Mouse (Mus musculus): ENCODE measurements around the gene Oit1. TPM values are rescaled to one million over a fixed set of nuclear protein-coding genes. Genes with fewer than 3 reads are reported as not detected.
A peak's percentile ranks its signal among the peaks of the same experiment; 100 is the strongest.

Gene Oit1
- polyA plus RNA-seq, 1 experiment from 2014 or later: not detected

DNA sequence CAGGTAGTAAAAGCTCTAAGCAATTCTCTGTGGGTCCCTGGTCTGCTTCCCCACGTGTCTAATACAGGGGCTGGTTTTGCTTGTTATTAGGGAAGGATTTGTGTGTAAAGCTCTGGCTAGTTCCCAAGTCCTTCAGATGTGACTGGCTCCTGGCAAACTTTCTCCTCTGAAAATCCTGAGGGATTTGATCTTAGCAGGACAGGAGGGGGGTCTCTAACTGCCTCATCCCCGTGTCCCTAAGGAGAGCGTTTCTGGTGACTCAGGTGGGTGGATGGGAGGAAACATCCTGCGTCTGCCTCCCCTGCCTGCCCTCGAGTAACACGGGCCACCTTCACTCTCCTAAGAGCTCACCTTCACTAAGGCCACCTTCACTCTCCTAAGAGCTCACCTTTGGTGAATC is 48.2 kb downstream of the Oit1 start:
- WGBS: 68% methylated on average over 6 of the region's 6 CpGs
- ATAC-seq (ENCODE audit: insufficient read depth, low FRiP score, low TSS enrichment): no peak
- no peak overlapping the region for H3K27ac ChIP-seq (ENCODE audit: low read depth, low read length)
- no peaks in the 10 kb centered on the region for H3K27me3 ChIP-seq (ENCODE audit: control insufficient read depth, insufficient read depth, low read length)
- DNase-seq (ENCODE audit: low spot score): no peak
- H3K9me3 ChIP-seq (ENCODE audit: control insufficient read depth, low read length): no peaks in the 10 kb centered on the region
- H3K4me3 ChIP-seq (ENCODE audit: low read depth, low read length): no peak overlapping the region
- no peak overlapping the region for H3K9ac ChIP-seq (ENCODE audit: low read length)
- no peak overlapping the region for H3K4me2 ChIP-seq (ENCODE audit: low read depth)
- H3K4me1 ChIP-seq (ENCODE audit: control insufficient read depth, insufficient read depth, low read length): no peaks in the 10 kb centered on the region; the same call in 1 of the 2 replicates
- H3K36me3 ChIP-seq (ENCODE audit: control insufficient read depth, insufficient read depth, low read length): no peaks in the 10 kb centered on the region

DNA sequence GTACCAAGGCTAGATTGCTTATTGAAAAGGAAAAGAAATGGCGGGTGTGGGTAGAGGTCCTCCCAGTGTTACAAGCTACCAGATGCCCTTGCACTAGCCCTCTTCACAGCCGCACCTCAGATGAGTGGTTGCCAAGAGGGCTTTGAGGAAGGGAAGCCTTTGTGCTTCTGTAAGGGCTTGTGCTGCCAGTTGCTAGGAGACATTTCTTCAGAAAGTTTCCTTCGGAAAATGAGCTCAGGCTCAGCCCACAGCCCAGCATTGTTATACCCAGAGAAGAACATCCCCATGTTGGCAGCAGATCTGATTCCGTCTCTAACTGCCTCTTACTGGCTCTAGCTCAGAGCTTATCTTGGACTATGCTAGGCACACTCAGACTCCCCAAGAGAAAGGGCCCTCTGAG is 49.0 kb downstream of the Oit1 start:
- no peak overlapping the region for H3K4me3 ChIP-seq (ENCODE audit: low read depth, low read length)
- peak; percentile 22; the same call in 1 of the 2 replicates for ATAC-seq (ENCODE audit: insufficient read depth, low FRiP score, low TSS enrichment)
- H3K9me3 ChIP-seq (ENCODE audit: control insufficient read depth, low read length): no peaks in the 10 kb centered on the region
- H3K36me3 ChIP-seq (ENCODE audit: control insufficient read depth, insufficient read depth, low read length): no peaks in the 10 kb centered on the region
- H3K27ac ChIP-seq (ENCODE audit: low read depth, low read length): no peak overlapping the region
- DNase-seq (ENCODE audit: low spot score): no peak
- H3K9ac ChIP-seq (ENCODE audit: low read length): no peak overlapping the region
- no peaks in the 10 kb centered on the region; the same call in 1 of the 2 replicates for H3K4me1 ChIP-seq (ENCODE audit: control insufficient read depth, insufficient read depth, low read length)
- 67% methylated on average over 4 of the region's 4 CpGs for WGBS
- no peak overlapping the region for H3K4me2 ChIP-seq (ENCODE audit: low read depth)
- H3K27me3 ChIP-seq (ENCODE audit: control insufficient read depth, insufficient read depth, low read length): no peaks in the 10 kb centered on the region

DNA sequence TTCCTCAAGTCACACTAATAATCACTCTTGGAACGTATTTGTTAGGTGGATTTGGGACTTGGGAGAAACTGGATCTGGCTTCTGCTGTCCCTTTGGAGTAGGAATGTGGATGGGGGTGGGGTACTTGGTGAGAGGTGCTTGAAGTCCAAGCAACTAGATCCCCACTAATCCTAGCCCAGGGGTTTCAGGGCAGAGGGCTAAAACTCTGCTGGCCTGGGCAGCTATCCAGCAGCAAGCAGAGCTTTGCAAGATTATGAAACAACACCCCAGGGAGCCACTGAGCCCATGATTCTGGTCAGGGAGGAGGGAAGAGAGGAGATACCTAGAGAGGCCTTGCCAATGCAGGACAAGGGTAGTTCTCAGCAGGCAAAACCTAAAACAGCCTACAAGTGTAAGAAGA is 51.2 kb downstream of the Oit1 start:
- no peak overlapping the region for H3K27ac ChIP-seq (ENCODE audit: low read depth, low read length)
- no peak for DNase-seq (ENCODE audit: low spot score)
- H3K27me3 ChIP-seq (ENCODE audit: control insufficient read depth, insufficient read depth, low read length): no peaks in the 10 kb centered on the region
- H3K4me2 ChIP-seq (ENCODE audit: low read depth): no peak overlapping the region
- H3K4me3 ChIP-seq (ENCODE audit: low read depth, low read length): no peak overlapping the region
- H3K36me3 ChIP-seq (ENCODE audit: control insufficient read depth, insufficient read depth, low read length): no peaks in the 10 kb centered on the region
- ATAC-seq (ENCODE audit: insufficient read depth, low FRiP score, low TSS enrichment): no peak
- H3K4me1 ChIP-seq (ENCODE audit: control insufficient read depth, insufficient read depth, low read length): no peaks in the 10 kb centered on the region; the same call in 1 of the 2 replicates
- H3K9ac ChIP-seq (ENCODE audit: low read length): no peak overlapping the region
- no peaks in the 10 kb centered on the region for H3K9me3 ChIP-seq (ENCODE audit: control insufficient read depth, low read length)
- WGBS: 65% methylated on average over 1 of the region's 1 CpGs

DNA sequence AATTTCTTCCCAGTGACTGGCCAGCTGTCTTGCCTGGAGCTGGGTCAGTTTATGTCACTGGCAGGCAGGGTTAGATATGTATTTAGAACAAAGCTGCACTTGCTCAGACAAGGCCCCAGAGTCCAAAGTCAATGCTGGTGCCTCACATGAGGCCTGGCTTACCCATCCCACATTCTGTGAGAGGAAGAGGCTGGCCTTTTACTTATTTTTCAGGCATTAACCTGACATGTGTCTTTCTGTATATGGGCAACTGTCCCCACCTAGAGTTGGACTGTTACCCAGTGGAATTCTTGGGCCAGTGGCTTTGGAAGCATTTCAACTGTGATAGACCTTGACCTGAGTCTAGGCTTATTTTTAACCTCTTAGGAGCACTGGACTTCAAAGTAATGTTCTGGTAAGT is 51.6 kb downstream of the Oit1 start:
- Histone ChIP-seq H3K9me3 (ENCODE audit: control insufficient read depth, low read length) (no peaks in the 10 kb centered on the region), H3K27me3 (ENCODE audit: control insufficient read depth, insufficient read depth, low read length) (no peaks in the 10 kb centered on the region), H3K36me3 (ENCODE audit: control insufficient read depth, insufficient read depth, low read length) (no peaks in the 10 kb centered on the region), H3K27ac (ENCODE audit: low read depth, low read length) (no peak overlapping the region), H3K4me3 (ENCODE audit: low read depth, low read length) (no peak overlapping the region), H3K4me2 (ENCODE audit: low read depth) (no peak overlapping the region), H3K9ac (ENCODE audit: low read length) (no peak overlapping the region), H3K4me1 (ENCODE audit: control insufficient read depth, insufficient read depth, low read length) (no peaks in the 10 kb centered on the region; the same call in 1 of the 2 replicates)
- ATAC-seq (ENCODE audit: insufficient read depth, low FRiP score, low TSS enrichment) (no peak), DNase-seq (ENCODE audit: low spot score) (no peak)

DNA sequence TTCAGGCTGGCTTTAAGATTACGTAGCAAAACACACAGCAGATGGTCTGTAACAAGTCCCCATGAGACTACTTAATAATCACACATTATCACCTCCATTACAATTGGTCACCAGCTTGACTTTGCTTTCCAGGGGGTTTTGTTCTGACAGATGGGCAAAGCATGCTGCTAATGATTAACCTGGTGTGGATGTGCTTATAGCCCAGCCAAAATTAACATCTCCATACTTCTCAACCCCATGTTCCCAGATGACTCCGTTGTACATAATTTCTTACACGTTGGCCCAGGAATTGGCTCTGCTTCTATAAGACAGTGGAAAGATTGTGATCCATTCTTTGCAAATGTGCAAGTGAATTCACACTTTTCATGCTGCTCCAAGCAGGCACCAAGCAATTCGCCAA is 52.8 kb downstream of the Oit1 start:
- Histone ChIP-seq H3K9ac (ENCODE audit: low read length) (no peak overlapping the region), H3K27ac (ENCODE audit: low read depth, low read length) (no peak overlapping the region), H3K27me3 (ENCODE audit: control insufficient read depth, insufficient read depth, low read length) (no peaks in the 10 kb centered on the region), H3K9me3 (ENCODE audit: control insufficient read depth, low read length) (no peaks in the 10 kb centered on the region), H3K4me3 (ENCODE audit: low read depth, low read length) (no peak overlapping the region), H3K36me3 (ENCODE audit: control insufficient read depth, insufficient read depth, low read length) (no peaks in the 10 kb centered on the region), H3K4me2 (ENCODE audit: low read depth) (no peak overlapping the region), H3K4me1 (ENCODE audit: control insufficient read depth, insufficient read depth, low read length) (no peaks in the 10 kb centered on the region; the same call in 1 of the 2 replicates)
- ATAC-seq (ENCODE audit: insufficient read depth, low FRiP score, low TSS enrichment) (no peak), DNase-seq (ENCODE audit: low spot score) (no peak)
- WGBS: 69% methylated on average over 4 of the region's 4 CpGs

DNA sequence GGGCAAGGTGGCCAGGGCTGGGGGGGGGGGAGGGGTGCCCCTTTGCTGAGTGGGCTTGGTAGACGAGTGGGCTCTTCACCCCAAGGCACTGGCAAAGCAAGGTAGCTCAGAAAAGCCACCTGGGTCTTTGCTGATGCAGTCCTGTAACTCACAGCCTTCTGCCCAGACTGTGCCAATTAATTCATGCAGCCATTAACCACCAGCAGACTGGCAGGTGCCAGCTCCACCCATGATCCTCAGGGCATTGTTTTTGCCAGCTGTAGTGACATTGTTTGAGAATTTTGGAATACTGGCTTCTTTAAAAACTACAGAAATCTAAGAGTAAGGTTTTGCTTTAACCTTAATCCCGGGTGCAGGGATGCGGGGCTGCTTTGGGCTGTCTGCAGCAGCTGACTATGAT is 58.0 kb downstream of the Oit1 start:
- ATAC-seq (ENCODE audit: insufficient read depth, low FRiP score, low TSS enrichment) (no peak), DNase-seq (ENCODE audit: low spot score) (no peak)
- no peak overlapping the region for H3K4me2 ChIP-seq (ENCODE audit: low read depth)
- no peak overlapping the region for H3K27ac ChIP-seq (ENCODE audit: low read depth, low read length)
- 83% methylated on average over 3 of the region's 3 CpGs for WGBS
- no peaks in the 10 kb centered on the region for H3K9me3 ChIP-seq (ENCODE audit: control insufficient read depth, low read length)
- no peak overlapping the region for H3K4me3 ChIP-seq (ENCODE audit: low read depth, low read length)
- H3K9ac ChIP-seq (ENCODE audit: low read length): no peak overlapping the region
- H3K36me3 ChIP-seq (ENCODE audit: control insufficient read depth, insufficient read depth, low read length): no peaks in the 10 kb centered on the region
- H3K4me1 ChIP-seq (ENCODE audit: control insufficient read depth, insufficient read depth, low read length): no peaks in the 10 kb centered on the region; the same call in 1 of the 2 replicates
- H3K27me3 ChIP-seq (ENCODE audit: control insufficient read depth, insufficient read depth, low read length): peaks cover 24% of the 10 kb centered on the region

DNA sequence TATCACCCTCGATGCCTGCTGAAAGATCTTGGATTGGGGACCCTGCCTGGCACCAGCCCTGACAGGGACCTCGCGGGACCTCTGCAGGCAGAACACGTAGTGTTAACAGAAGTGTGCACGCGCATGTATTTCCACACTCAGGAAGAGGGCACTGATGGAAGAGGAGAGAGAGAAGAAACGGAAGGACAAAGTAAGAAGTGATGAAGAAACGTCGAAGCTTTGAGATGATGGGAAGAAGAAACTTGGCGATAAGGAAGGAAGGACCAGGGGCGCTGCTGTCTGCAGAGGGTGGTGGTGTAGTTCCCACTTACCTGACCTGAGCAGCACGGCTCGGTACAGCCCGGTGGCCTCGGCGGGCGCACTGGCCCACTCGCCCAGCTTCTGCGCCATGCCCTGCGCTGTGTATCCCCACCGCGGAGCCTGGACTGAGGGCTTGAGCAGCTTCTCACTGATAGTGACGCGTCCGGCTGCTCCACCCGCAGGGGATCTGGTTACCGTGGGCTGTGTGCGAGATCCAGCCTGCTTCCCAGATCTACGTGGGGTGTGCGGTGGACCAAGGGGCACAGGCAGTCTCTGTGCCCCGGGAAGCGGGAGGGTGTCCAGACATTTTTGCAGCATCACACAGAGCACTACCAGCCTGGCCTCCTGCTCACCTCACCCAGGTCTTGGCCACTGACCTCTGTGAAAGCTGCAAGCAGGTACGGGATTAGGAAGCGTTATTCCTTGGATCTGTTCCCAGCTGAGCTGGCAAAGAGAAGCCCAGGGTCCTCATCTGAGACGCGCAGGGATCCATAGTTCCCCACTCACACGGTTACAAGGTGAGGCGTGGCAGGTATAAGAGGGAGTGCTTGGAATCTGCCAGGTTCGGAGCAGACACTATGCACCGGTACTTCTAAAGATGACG is 61.1 kb downstream of the Oit1 start, which contains the start of gene Fam107a:
Gene Fam107a (minus strand): TSS at position 830 of the 904 bp plus-strand sequence.
- WGBS: 10% methylated on average over 41 of the region's 41 CpGs
- peaks cover 29% of the 10 kb centered on the region for H3K27me3 ChIP-seq (ENCODE audit: control insufficient read depth, insufficient read depth, low read length)
- H3K36me3 ChIP-seq (ENCODE audit: control insufficient read depth, insufficient read depth, low read length): no peaks in the 10 kb centered on the region
- H3K4me2 ChIP-seq (ENCODE audit: low read depth): peak within 1 kb of the TSS; percentile 35
- 0 out of 2 replicates have a peak within 1 kb of the TSS, but pooled peaks have one; percentile 18 for H3K9ac ChIP-seq (ENCODE audit: low read length)
- H3K4me1 ChIP-seq (ENCODE audit: control insufficient read depth, insufficient read depth, low read length): no peaks in the 10 kb centered on the region; the same call in 1 of the 2 replicates
- no peak within 1 kb of the TSS for H3K27ac ChIP-seq (ENCODE audit: low read depth, low read length)
- no peaks in the 10 kb centered on the region for H3K9me3 ChIP-seq (ENCODE audit: control insufficient read depth, low read length)
- ATAC-seq (ENCODE audit: insufficient read depth, low FRiP score, low TSS enrichment) (no peak; the same call in 1 of the 2 replicates), DNase-seq (ENCODE audit: low spot score) (peak; percentile 31)
- peak within 1 kb of the TSS; percentile 20 for H3K4me3 ChIP-seq (ENCODE audit: low read depth, low read length)

DNA sequence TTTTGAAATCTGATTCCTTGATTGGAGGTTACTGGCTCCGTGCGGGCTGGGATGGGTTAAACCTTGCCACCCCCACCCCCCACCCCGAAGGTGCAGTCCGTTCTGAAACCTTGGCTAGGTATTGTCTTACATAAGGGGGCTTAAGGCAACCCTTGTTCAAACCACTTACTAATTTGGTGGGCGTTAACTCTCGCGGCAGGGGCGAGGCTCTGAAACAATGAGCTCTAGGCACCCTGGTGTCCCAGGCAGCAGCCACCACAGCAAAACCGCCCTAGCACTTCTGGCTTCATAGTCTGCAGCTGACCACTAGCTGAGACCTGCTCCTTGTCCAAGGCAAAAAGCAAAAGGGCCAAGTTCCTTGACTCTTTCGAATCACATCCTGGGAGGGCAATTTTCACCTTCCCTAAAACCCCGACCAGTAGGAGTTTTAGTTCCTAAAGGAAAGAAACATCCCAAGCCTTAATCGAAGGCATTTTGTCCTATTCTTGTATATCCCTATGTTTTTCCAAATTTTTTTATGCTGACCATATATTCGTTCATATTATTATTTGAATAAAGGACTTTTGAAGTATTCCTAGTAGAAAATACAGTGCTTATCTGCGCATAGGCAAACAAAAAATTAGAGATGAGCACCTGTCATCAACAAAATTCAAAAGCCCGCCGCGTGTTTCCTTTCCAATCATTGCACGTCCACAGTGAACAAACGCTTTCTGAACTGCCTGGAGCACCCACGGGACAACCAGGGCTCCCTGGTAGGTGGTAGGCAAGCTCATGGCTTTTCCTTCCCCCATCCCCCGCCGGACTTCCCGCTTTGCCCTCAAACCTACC is 62.0 kb downstream of the Oit1 start:
- Histone ChIP-seq H3K9ac (ENCODE audit: low read length) (0 out of 2 replicates have a peak overlapping the region, but pooled peaks have one; percentile 18), H3K4me2 (ENCODE audit: low read depth) (peak overlapping the region; percentile 35), H3K27me3 (ENCODE audit: control insufficient read depth, insufficient read depth, low read length) (peaks cover 29% of the 10 kb centered on the region), H3K36me3 (ENCODE audit: control insufficient read depth, insufficient read depth, low read length) (no peaks in the 10 kb centered on the region), H3K4me3 (ENCODE audit: low read depth, low read length) (peak overlapping the region; percentile 20), H3K27ac (ENCODE audit: low read depth, low read length) (no peak overlapping the region), H3K9me3 (ENCODE audit: control insufficient read depth, low read length) (no peaks in the 10 kb centered on the region), H3K4me1 (ENCODE audit: control insufficient read depth, insufficient read depth, low read length) (no peaks in the 10 kb centered on the region; the same call in 1 of the 2 replicates)
- 4% methylated on average over 23 of the region's 23 CpGs for WGBS
- DNase-seq (ENCODE audit: low spot score): no peak
- no peak; the same call in 1 of the 2 replicates for ATAC-seq (ENCODE audit: insufficient read depth, low FRiP score, low TSS enrichment)

Data from neural tube, embryonic 11.5 days (tissue).